Mouse (Mus musculus) E14TG2a.4 (cell line): ENCODE measurements around the gene Tshz2.

ENCODE experiments used
- H3K27me3 ChIP-seq: 2 replicates; pipeline ENCODE4 v1.6.1; 2014; ENCODE audit warnings: low read length, control low read depth; ENCODE audit not compliant: insufficient read depth
- H3K36me3 ChIP-seq: 2 replicates; pipeline ENCODE4 v1.6.1; 2014; ENCODE audit warnings: low read length, control low read depth; ENCODE audit not compliant: insufficient read depth
- H3K4me1 ChIP-seq: replicated peaks from 2 replicates; pipeline ENCODE4 v1.6.1; 2014; ENCODE audit warnings: low read depth, low read length, control low read depth
- H3K4me3 ChIP-seq: replicated peaks from 2 replicates; pipeline ENCODE4 v1.5.1; 2014; ENCODE audit warnings: mild to moderate bottlenecking, low read length
- H3K9me3 ChIP-seq: 2 replicates; pipeline ENCODE4 v1.6.1; 2014; ENCODE audit warnings: low read length, control low read depth
- CTCF ChIP-seq: conservative IDR thresholded peaks from 2 replicates; pipeline ENCODE4 v1.5.1; 2014; ENCODE audit warnings: low read length
- NANOG ChIP-seq: IDR thresholded peaks from 2 replicates; pipeline ENCODE4 v1.6.1; 2014; ENCODE audit warnings: borderline replicate concordance, low read length, mixed read lengths
- POU5F1 ChIP-seq: IDR thresholded peaks from 2 replicates; pipeline ENCODE4 v1.6.1; 2014; ENCODE audit warnings: low read length, borderline replicate concordance

Tshz2 gene

DNA sequence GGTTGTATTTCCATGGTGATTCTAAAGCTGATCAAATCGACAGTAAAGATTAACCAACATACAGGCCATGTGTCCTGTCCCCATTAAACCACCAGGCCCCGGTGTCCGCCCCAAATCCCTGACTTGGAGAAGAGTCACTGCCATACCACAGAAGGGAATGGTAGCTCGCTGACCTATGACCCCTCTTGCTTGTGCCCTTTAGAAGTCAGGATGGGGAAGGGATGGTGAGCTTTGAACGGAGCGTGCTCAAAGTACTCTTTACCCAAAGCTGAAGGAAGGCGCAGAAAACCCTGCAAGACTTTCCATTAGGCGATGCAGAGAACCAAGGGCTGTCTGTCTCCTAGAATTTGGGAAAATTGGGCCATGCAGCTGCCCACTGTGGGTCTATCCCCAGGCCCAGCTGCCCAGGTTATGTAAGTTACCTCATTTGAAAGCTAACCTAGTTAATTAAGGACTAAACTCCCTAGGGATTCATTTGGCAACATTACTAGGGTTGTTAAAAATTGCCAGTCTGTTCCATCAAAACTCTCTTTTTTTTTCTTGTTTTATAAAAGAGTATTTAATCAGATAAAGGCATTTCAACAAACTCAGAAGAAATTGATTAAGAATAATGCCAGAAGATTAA is 238.7 kb downstream of the Tshz2 start:
- peaks cover 40% of the 10 kb centered on the region for H3K27me3 ChIP-seq
- no peak for TF ChIP-seq NANOG
- TF ChIP-seq CTCF, result no peak
- TF ChIP-seq POU5F1, result no peak
- no peaks in the 10 kb centered on the region for H3K9me3 ChIP-seq

DNA sequence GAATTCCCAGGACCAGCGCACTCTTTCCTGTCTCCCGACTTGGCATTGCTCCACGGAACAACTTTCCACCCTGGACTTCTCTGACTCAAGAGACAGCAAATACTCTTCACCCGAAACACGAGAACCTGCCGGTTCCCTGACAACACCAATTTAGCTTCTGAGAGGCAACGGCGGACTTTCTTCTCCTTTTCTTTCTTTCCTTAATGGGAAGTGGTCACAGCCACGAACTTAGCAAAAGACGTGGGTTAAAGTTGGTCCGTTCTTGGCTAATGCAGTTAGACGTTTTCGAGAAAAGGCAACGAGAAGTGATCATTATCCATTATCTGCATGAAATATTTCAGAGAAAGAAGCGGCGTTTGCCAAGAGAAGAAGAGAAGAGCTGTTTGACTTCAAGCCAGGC is 240.6 kb downstream of the Tshz2 start:
- Histone ChIP-seq H3K4me3 (no peak overlapping the region), H3K4me1 (peaks cover 24% of the 10 kb centered on the region), H3K9me3 (no peaks in the 10 kb centered on the region), H3K27me3 (peaks cover 28% of the 10 kb centered on the region), H3K36me3 (no peaks in the 10 kb centered on the region)
- TF ChIP-seq POU5F1 (no peak), CTCF (no peak), NANOG (no peak)

More for the DNA sequence above, 238.7 kb downstream of the Tshz2 start:
- Histone ChIP-seq H3K4me3 (no peak overlapping the region), H3K4me1 (peaks cover 32% of the 10 kb centered on the region), H3K36me3 (no peaks in the 10 kb centered on the region)

DNA sequence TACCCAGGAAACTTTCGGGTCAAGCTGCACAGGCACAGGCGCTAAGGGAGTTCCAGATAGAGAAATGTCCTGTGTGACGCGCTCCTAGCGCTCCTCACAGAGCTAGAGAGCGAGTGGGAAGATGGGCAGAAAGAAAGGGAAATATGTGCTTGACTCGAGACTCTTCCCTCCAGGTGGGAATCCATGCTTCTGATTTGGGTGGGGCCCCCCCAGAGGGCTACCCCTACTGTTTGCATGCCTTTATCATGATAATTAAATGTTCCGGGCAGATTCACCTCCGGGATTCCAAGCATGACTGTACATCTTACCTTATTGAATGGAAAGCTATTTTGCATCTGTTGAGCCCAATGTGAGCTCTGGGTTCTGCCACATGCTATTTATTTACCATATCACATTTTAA is 255.1 kb downstream of the Tshz2 start:
- TF ChIP-seq CTCF (no peak), NANOG (no peak), POU5F1 (peak; percentile 32; the same call in 1 of the 2 replicates)
- Histone ChIP-seq H3K27me3 (peaks cover 48% of the 10 kb centered on the region), H3K4me3 (peak overlapping the region; percentile 43), H3K36me3 (no peaks in the 10 kb centered on the region), H3K9me3 (peaks cover 4% of the 10 kb centered on the region; the same call in 1 of the 2 replicates), H3K4me1 (peaks cover 68% of the 10 kb centered on the region)

DNA sequence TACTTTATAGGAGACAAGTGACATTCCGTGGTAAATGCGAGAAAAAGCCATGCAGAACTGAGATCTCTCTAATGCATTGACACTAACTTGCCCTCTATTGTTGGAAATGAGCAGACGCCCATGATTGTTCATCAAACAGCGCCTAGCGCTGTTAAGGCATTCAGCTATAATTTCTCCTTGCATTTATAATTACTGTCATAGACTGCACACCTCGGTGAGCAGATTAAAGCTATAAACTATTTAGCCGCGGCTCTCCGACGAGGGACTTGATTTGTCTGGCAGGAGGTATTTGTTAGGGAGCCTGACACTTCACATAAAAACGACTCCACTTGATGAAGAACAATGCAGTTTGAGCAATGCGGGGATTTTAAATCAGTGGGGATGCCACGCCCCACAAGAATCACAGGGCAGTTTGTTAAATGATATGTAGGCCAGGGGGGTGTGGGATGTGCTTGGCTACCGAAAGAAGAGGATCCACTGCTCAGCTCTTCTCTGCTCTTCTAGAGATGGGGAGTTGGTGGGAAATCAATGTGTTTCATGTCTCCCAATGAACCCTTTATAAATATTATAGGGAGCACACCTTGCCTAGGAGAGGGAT is 259.7 kb downstream of the Tshz2 start:
- TF ChIP-seq NANOG, result no peak
- no peak for TF ChIP-seq CTCF
- no peak for TF ChIP-seq POU5F1
- H3K36me3 ChIP-seq, result no peaks in the 10 kb centered on the region

DNA sequence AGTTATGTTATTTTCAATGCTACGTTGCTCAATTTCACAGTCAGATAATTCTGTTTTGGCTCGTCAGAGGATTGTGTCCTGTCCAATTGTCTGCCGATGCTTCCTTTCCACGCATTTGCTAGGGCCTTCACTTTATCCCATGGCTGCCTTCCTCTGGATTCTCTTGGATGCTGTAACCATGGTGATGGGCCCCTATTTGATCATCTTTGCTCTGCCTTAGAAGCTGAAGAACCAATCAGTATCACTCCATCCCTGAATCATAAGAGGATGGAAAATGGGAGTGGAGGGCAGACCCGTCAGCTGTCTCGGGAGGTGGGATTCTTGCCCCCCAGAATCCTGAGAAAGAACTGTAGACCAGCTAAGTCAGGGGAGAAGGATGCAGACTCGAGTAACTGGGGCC is 270.1 kb downstream of the Tshz2 start:
- Histone ChIP-seq H3K27me3 (peaks cover 25% of the 10 kb centered on the region), H3K4me1 (peaks cover 9% of the 10 kb centered on the region), H3K9me3 (peaks cover 13% of the 10 kb centered on the region; the same call in 1 of the 2 replicates), H3K36me3 (no peaks in the 10 kb centered on the region), H3K4me3 (no peak overlapping the region)
- TF ChIP-seq NANOG (no peak), POU5F1 (no peak), CTCF (no peak)

More for the DNA sequence above, 259.7 kb downstream of the Tshz2 start:
- H3K4me3 ChIP-seq, result no peak overlapping the region
- H3K4me1 ChIP-seq, result peaks cover 56% of the 10 kb centered on the region
- H3K9me3 ChIP-seq, result no peaks in the 10 kb centered on the region
- peaks cover 9% of the 10 kb centered on the region for H3K27me3 ChIP-seq

DNA sequence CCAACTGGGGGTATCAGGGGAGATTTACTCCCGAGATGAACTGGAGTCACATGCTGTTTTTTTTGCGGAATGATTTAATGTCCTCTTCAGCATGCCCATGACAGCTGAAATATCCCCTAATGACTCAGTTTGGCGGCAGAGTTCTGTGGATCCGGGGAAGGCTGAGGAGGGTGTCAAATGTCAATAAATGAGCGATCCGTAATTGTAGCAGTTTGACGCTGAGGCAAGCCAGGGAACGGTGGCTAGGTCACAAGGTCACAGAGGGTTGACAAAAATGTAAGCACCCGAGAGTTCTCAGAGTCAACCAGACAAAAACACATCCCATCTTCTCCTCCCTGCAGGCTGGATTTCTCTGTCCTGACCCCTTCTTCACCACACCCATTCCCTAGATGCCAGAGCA is 273.6 kb downstream of the Tshz2 start:
- peaks cover 33% of the 10 kb centered on the region for H3K27me3 ChIP-seq
- H3K9me3 ChIP-seq, result peaks cover 8% of the 10 kb centered on the region; the same call in 1 of the 2 replicates
- H3K4me1 ChIP-seq, result peaks cover 24% of the 10 kb centered on the region
- TF ChIP-seq CTCF (no peak), POU5F1 (no peak), NANOG (no peak)
- H3K36me3 ChIP-seq, result no peaks in the 10 kb centered on the region
- no peak overlapping the region for H3K4me3 ChIP-seq

DNA sequence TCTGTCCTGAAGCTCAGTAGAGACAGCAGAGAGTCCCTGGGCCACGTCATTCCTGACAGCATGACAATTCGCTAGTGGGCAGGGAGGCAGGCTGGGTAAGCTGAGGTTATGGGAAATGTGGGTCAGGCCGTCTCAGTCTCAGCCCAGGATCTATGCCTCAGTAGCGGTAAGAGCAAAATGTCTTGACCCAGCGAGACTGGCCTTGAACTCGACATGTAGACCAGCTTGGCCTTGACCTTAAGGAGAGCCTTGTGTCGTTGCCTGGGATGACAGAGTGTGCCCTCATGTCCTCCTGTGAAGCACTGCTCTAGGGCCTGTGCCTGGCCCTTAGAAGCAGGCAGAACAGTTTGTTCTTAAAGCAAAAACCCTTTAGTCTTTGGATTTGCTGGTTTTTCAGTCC is 275.2 kb downstream of the Tshz2 start:
- H3K4me3 ChIP-seq, result no peak overlapping the region
- TF ChIP-seq CTCF (no peak), POU5F1 (no peak)
- H3K9me3 ChIP-seq, result peaks cover 8% of the 10 kb centered on the region; the same call in 1 of the 2 replicates
- no peaks in the 10 kb centered on the region for H3K36me3 ChIP-seq
- peaks cover 41% of the 10 kb centered on the region for H3K27me3 ChIP-seq
- H3K4me1 ChIP-seq, result peaks cover 35% of the 10 kb centered on the region

DNA sequence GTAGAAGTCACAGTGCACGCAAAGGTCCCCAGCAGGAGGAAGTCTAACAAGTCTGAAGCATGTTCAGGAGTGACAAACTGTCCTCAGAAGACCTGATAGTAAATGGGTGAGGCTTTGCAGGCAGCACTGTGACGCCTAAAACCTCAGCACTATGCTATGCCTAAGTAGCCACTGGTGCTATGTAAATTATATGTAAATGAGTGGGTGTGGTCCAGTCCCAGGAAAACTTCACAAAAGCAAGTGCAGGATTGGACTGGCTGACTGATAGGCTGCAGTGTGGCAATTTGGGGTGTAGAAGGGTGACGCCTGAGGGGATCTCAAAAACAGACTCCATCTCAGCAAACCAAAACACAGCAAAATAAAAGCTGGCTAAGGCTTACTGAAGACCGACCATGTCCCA is 277.8 kb downstream of the Tshz2 start:
- Histone ChIP-seq H3K36me3 (no peaks in the 10 kb centered on the region), H3K4me3 (no peak overlapping the region), H3K4me1 (peaks cover 44% of the 10 kb centered on the region), H3K27me3 (peaks cover 31% of the 10 kb centered on the region), H3K9me3 (peaks cover 5% of the 10 kb centered on the region; the same call in 1 of the 2 replicates)
- no peak for TF ChIP-seq POU5F1
- no peak for TF ChIP-seq NANOG

DNA sequence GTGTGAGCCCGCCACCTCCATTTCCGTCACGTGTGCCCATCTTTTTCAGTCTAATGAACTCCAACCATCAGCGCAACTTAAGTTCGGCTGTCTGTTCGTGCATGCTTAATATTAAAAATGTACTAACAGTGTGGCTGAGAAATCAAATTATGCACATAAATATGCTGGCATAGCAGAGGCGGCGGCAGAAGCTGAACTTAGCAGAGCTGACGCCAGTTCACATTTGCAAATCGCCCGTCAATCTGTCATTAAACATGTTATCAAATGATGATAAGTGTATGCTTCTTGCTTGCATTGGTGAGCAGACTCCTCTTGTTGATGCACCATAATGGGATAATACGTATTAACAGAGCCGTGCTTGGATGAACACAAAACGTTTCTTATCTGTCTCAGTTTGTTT is 280.0 kb downstream of the Tshz2 start:
- Histone ChIP-seq H3K9me3 (no peaks in the 10 kb centered on the region), H3K4me3 (peak overlapping the region; percentile 58), H3K36me3 (no peaks in the 10 kb centered on the region), H3K4me1 (peaks cover 57% of the 10 kb centered on the region), H3K27me3 (peaks cover 21% of the 10 kb centered on the region)
- TF ChIP-seq POU5F1 (no peak), CTCF (no peak), NANOG (no peak)
